ENCODE assay signal across 8 mouse cellular contexts in the genomic region with DNA sequence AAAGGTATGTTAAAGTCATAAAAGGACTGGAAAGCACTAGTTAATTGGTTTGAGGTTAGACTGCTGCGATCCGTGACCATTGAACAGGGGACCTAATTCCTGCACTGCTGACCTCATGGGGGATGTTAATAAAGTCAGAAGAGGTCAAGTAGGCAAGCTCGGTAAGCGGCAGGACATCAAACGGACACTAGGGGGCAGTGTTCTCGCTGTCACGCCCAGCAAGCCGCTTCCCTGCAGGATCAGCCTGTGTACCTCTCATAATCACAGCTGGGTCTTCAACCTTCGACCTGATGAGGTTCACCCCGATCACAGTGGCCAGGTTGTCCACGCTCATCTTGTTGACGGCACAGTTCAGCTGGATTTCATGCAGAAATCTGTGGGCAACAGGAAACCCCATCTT. TPM values are rescaled to one million over a fixed set of nuclear protein-coding genes. Genes with fewer than 3 reads are reported as not detected.
A peak's percentile ranks its signal among the peaks of the same experiment; 100 is the strongest.
DNase-seq lines count a peak whose midpoint lies in the region; ATAC-seq lines count a peak whose summit lies in the region.

No protein-coding gene starts in this region.

- peak; percentile 57 for DNase-seq in MN1 (ENCODE audit: low spot score)
- peak; percentile 43 to 58 for DNase-seq in cerebellum, adult 18-20 months
- peak; percentile 79 for DNase-seq in forelimb bud, embryonic 11.5 days (ENCODE audit: low read depth, low spot score)
- peak; percentile 88 for DNase-seq in hindbrain, embryonic 11.5 days (ENCODE audit: low spot score)
- peak; percentile 39 for DNase-seq in layer of hippocampus, adult 9-11 months
- DNase-seq in right cerebral cortex, postnatal 14 days = peak; percentile 48
- DNase-seq in urinary bladder, postnatal 4 days (ENCODE audit: low spot score in 2 of 2) = peak; percentile 38 to 72

- H3K36me3 ChIP-seq in hindbrain, embryonic 11.5 days (ENCODE audit: control insufficient read depth, insufficient read depth, low read length) = no peaks in the 10 kb centered on the region

- no peaks in the 10 kb centered on the region for H3K4me1 ChIP-seq in hindbrain, embryonic 11.5 days (replicated peaks; ENCODE audit: control insufficient read depth, insufficient read depth, low read length)

- no peaks in the 10 kb centered on the region for H3K27me3 ChIP-seq in hindbrain, embryonic 11.5 days (ENCODE audit: control insufficient read depth, insufficient read depth, low read length)

- no peak; the same call in 1 of the 2 replicates for ATAC-seq in hindbrain, embryonic 11.5 days (ENCODE audit: low FRiP score)
- ATAC-seq in megakaryocyte, adult 5-6 weeks (ENCODE audit: poor library complexity, severe bottlenecking) = peak; percentile 69

- no peak overlapping the region for H3K27ac ChIP-seq in hindbrain, embryonic 11.5 days (ENCODE audit: low read depth, low read length)

- 15% methylated on average over 12 of the region's 12 CpGs for WGBS in hindbrain, embryonic 11.5 days

- H3K9ac ChIP-seq in hindbrain, embryonic 11.5 days (ENCODE audit: low read depth, low read length) = no peak overlapping the region

- no peak overlapping the region for H3K4me3 ChIP-seq in hindbrain, embryonic 11.5 days (ENCODE audit: low read depth, low read length)

- no peaks in the 10 kb centered on the region for H3K9me3 ChIP-seq in hindbrain, embryonic 11.5 days (ENCODE audit: control insufficient read depth, low read length)

- H3K4me2 ChIP-seq in hindbrain, embryonic 11.5 days (replicated peaks; ENCODE audit: low read depth, low read length) = no peak overlapping the region; the same call in 1 of the 2 replicates

RNA-seq across cellular contexts. Expression of a gene that starts 37.4 kb away (rescaled TPM):
- polyA plus RNA-seq in hindbrain, embryonic 11.5 days (2014; fragmentation: Nextera tagmentation; extraction: Ambion mirVana) = not detected in 2 replicates
- not detected in 2 replicates for total RNA-seq in megakaryocyte, adult 5-6 weeks (2015)
- total RNA-seq in megakaryocyte, adult 5-6 weeks (2017) = not detected in 2 replicates
